Mouse (Mus musculus) thymus, adult 2 months (tissue): ENCODE data around the gene Sept11. TPM values are rescaled to one million over a fixed set of nuclear protein-coding genes. Genes with fewer than 3 reads are reported as not detected.

Source experiments
- DNase-seq: peaks from one replicate; pipeline ENCODE4 v3.0.0; 2021
- H3K27ac ChIP-seq: fragments of 200-500 bp; 2 replicates; pipeline ENCODE4 v1.5.1; 2012; ENCODE audit warnings: low read length, control low read depth; ENCODE audit not compliant: control insufficient read depth, insufficient read depth
- H3K27me3 ChIP-seq: fragments of 200-500 bp; 2 replicates; pipeline ENCODE4 v1.6.1; 2012; ENCODE audit warnings: mild to moderate bottlenecking, low read length, moderate library complexity, mixed read lengths; ENCODE audit not compliant: control insufficient read depth, insufficient read depth
- H3K36me3 ChIP-seq: fragments of 200-500 bp; 2 replicates; pipeline ENCODE4 v1.6.1; 2012; ENCODE audit warnings: mild to moderate bottlenecking, low read length, moderate library complexity; ENCODE audit not compliant: control insufficient read depth, insufficient read depth
- H3K4me1 ChIP-seq: fragments of 200-500 bp; replicated peaks from 2 replicates; pipeline ENCODE4 v1.6.1; 2012; ENCODE audit warnings: low read length; ENCODE audit not compliant: control insufficient read depth, insufficient read depth
- H3K4me3 ChIP-seq: fragments of 200-500 bp; 2 replicates; pipeline ENCODE4 v1.5.1; 2012; ENCODE audit warnings: mild to moderate bottlenecking, low read length, control low read depth, moderate library complexity; ENCODE audit not compliant: control insufficient read depth, insufficient read depth
- CTCF ChIP-seq: fragments of 200-500 bp; IDR thresholded peaks from 2 replicates; pipeline ENCODE4 v1.5.1; 2012; ENCODE audit warnings: mild to moderate bottlenecking, control low read depth, low read length, moderate library complexity, borderline replicate concordance; ENCODE audit not compliant: control insufficient read depth, poor library complexity, insufficient read depth; ENCODE audit errors: extremely low read depth
- POLR2A ChIP-seq: fragments of 200-500 bp; IDR thresholded peaks from 2 replicates; pipeline ENCODE4 v1.6.1; 2012; ENCODE audit warnings: mild to moderate bottlenecking, low read length, control low read depth, moderate library complexity; ENCODE audit not compliant: control insufficient read depth, poor library complexity, insufficient read depth; ENCODE audit errors: extremely low read depth
- WGBS: fragments of 180-500 bp; shearing (Covaris S2); methylation state at CpG from one replicate; pipeline ENCODE4 v1.1.7; 2018; 5-methylcytosine and 5-hydroxymethylcytosine counted together
- polyA plus RNA-seq: library from polyadenylated mRNA; depleted of rRNA; stranded (reverse); fragments of >200 nt; gene quantifications from 2 replicates; pipeline ENCODE4 v1.2.3, GENCODE M21; 2012

Gene Sept11
- polyA plus RNA-seq, 1 experiment: 39.0 TPM

- TF ChIP-seq POLR2A (no peak), CTCF (no peak)
- DNase-seq: peak; percentile 79
- peak overlapping the region; percentile 96 for H3K4me3 ChIP-seq
- peak overlapping the region; percentile 77 for H3K27ac ChIP-seq
- WGBS: under 1% methylated on average over 60 of the region's 63 CpGs
- H3K4me1 ChIP-seq: no peaks in the 10 kb centered on the region
- no peaks in the 10 kb centered on the region for H3K27me3 ChIP-seq
- peaks cover 14% of the 10 kb centered on the region for H3K36me3 ChIP-seq
These were observed 112.3 kb downstream of the Sept11 start for GRCm38 (mm10) chr5:93205371-93206108.

GRCm38 (mm10) chr5:93206109-93207005 is 113.1 kb downstream of the Sept11 start, which contains the start of the genes Ccni and 2010109A12Rik:
Gene Ccni (minus strand): TSS chr5:93206495.
Gene 2010109A12Rik (plus strand): TSS chr5:93206518.
- peak; percentile 95 for DNase-seq
- peak within 1 kb of the TSS; percentile 96 for H3K4me3 ChIP-seq
- no peaks in the 10 kb centered on the region for H3K4me1 ChIP-seq
- no peaks in the 10 kb centered on the region for H3K27me3 ChIP-seq
- under 1% methylated on average over 79 of the region's 79 CpGs for WGBS
- H3K36me3 ChIP-seq: peaks cover 7% of the 10 kb centered on the region; the same call in 1 of the 2 replicates
- peak within 1 kb of the TSS; percentile 95 for H3K27ac ChIP-seq
- TF ChIP-seq CTCF (0 out of 2 replicates have a peak, but pooled peaks have one; percentile 5), POLR2A (peak; percentile 81)

- Histone ChIP-seq H3K27ac (peak overlapping the region; percentile 21), H3K4me1 (no peaks in the 10 kb centered on the region), H3K27me3 (no peaks in the 10 kb centered on the region), H3K36me3 (peaks cover 2% of the 10 kb centered on the region; the same call in 1 of the 2 replicates), H3K4me3 (peak overlapping the region; percentile 96)
- no peak for DNase-seq
- TF ChIP-seq POLR2A (no peak), CTCF (no peak)
- 14% methylated on average over 6 of the region's 6 CpGs for WGBS
These were observed 113.7 kb downstream of the Sept11 start for GRCm38 (mm10) chr5:93207006-93207348.

DNA sequence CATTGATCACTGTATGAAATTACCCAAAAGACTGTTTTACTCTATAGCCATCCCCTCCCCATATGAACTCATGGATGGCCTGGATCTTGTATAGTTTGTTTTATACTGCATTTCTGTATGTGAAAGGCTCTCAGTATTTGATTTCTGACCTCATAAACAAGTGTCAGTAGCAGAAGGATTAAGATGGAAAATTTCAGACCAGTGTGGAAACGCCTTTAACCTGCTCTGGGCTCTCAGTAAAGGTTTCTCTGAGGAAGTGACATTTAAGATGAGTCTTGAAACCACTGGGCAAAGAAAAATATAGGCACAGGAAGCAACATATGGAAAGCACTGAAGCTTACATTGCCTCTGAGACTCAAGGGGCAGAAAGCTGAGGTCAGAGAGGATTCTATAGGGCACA is 114.3 kb downstream of the Sept11 start:
- H3K4me1 ChIP-seq: no peaks in the 10 kb centered on the region
- H3K27ac ChIP-seq: 0 out of 2 replicates have a peak overlapping the region, but pooled peaks have one; percentile 49
- DNase-seq: no peak
- H3K36me3 ChIP-seq: no peaks in the 10 kb centered on the region
- TF ChIP-seq POLR2A (no peak), CTCF (no peak)
- H3K27me3 ChIP-seq: no peaks in the 10 kb centered on the region
- no peak overlapping the region for H3K4me3 ChIP-seq
- WGBS: 80% methylated on average over 1 of the region's 1 CpGs

GRCm38 (mm10) chr5:93218375-93218774 is 125.1 kb downstream of the Sept11 start:
- no peaks in the 10 kb centered on the region for H3K27me3 ChIP-seq
- no peaks in the 10 kb centered on the region for H3K4me1 ChIP-seq
- H3K36me3 ChIP-seq: no peaks in the 10 kb centered on the region
- DNase-seq: no peak
- no peak overlapping the region for H3K27ac ChIP-seq
- no peak overlapping the region for H3K4me3 ChIP-seq
- 94% methylated on average over 3 of the region's 3 CpGs for WGBS
- no peak for TF ChIP-seq CTCF
- no peak for TF ChIP-seq POLR2A

DNA sequence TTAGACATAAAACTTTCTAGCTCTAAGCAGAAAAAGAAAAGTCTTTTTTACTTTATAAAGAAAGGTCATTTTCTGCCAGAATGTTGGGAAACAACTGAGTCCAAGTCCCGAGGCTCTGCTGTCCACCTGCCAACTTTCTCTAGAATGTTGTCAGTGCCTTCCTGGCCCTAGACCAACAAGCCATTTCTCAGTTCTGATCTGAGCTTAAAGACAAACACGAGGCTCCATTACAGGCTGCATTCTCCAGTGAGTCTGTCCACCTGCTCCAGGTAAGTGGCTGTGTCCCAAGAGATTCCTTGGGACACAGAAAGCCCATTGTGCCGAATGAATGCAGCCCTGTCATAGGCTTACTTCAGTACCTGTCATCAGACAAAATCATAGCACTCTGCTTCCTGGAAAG is 128.4 kb downstream of the Sept11 start:
- no peaks in the 10 kb centered on the region for H3K36me3 ChIP-seq
- WGBS: 83% methylated on average over 3 of the region's 3 CpGs
- H3K4me3 ChIP-seq: no peak overlapping the region
- DNase-seq: no peak
- H3K4me1 ChIP-seq: no peaks in the 10 kb centered on the region
- no peak overlapping the region for H3K27ac ChIP-seq
- no peaks in the 10 kb centered on the region for H3K27me3 ChIP-seq
- no peak for TF ChIP-seq POLR2A
- no peak for TF ChIP-seq CTCF
